Comparison of ENCODE assay signal across 19 mouse cellular contexts in the genomic region with DNA sequence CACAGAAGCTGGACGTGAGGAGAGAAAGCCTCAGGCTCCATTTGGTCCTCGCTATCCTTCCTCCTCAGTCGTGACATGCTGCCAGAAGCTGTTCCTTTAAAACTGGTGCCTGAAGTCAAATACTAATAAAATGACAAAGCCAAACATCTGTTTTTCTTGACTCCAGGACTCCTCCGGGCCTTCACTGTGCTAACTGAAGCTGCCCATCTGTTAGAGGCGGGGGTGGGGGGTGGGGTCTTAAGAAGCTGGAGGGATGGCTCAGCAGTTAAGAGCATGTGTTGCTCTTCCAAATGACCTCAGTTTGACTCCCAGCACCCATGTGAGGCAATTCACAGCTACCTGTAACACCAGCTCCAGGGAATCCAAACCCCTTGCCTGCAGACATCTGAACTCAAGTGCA. TPM values are rescaled to one million over a fixed set of nuclear protein-coding genes. Genes with fewer than 3 reads are reported as not detected.
DNase-seq lines count a peak whose midpoint lies in the region; ATAC-seq lines count a peak whose summit lies in the region.
"Had no signal": no experiment of that assay in that cellular context is flagged by ENCODE, and none has a peak within 500 bp of the region (broad histone marks: within the 10 kb centered on the region; RNA-seq: fewer than 3 reads in every experiment).

No protein-coding gene starts in this region.

- H3K27ac ChIP-seq in heart, embryonic 12.5 days (ENCODE audit: poor library complexity, severe bottlenecking), result no peak overlapping the region
- H3K27ac ChIP-seq in limb, embryonic 11.5 days (replicated peaks; ENCODE audit: low read depth, low read length), result no peak overlapping the region
- H3K27ac ChIP-seq in limb, embryonic 10.5 days, result no peak overlapping the region
- H3K27ac ChIP-seq in intestine, embryonic 16.5 days (ENCODE audit: low read length), result no peak overlapping the region
- H3K27ac ChIP-seq: heart, embryonic 15.5 days; kidney, embryonic 15.5 days; left cerebral cortex, adult 2 months had no signal

- H3K4me2 ChIP-seq in heart, embryonic 12.5 days, result no peak overlapping the region
- no peak overlapping the region for H3K4me2 ChIP-seq in limb, embryonic 11.5 days (ENCODE audit: low read depth, severe bottlenecking)
- no peak overlapping the region for H3K4me2 ChIP-seq in intestine, embryonic 16.5 days (ENCODE audit: low read depth, low read length)
- H3K4me2 ChIP-seq: heart, embryonic 15.5 days; kidney, embryonic 15.5 days had no signal

- no peak for ATAC-seq in heart, embryonic 12.5 days (ENCODE audit: insufficient number of reproducible peaks, low FRiP score)
- peak; percentile 47; the same call in 1 of the 2 replicates for ATAC-seq in limb, embryonic 11.5 days (ENCODE audit: insufficient number of reproducible peaks, low FRiP score, low TSS enrichment, low read depth)
- ATAC-seq in intestine, embryonic 16.5 days, result peak; percentile 42; the same call in 1 of the 2 replicates
- ATAC-seq: forebrain, postnatal 0 days; liver, postnatal 0 days had no signal

- no peaks in the 10 kb centered on the region for H3K27me3 ChIP-seq in heart, embryonic 12.5 days (replicated peaks)
- no peaks in the 10 kb centered on the region for H3K27me3 ChIP-seq in limb, embryonic 11.5 days (ENCODE audit: control insufficient read depth, insufficient read depth, low read length)
- peaks cover 16% of the 10 kb centered on the region; the same call in 1 of the 2 replicates for H3K27me3 ChIP-seq in limb, embryonic 10.5 days (ENCODE audit: low read depth, poor library complexity, severe bottlenecking)
- H3K27me3 ChIP-seq in intestine, embryonic 16.5 days (replicated peaks; ENCODE audit: control insufficient read depth, insufficient read depth, low read length), result no peaks in the 10 kb centered on the region
- H3K27me3 ChIP-seq: heart, embryonic 15.5 days; kidney, embryonic 15.5 days had no signal

- no peaks in the 10 kb centered on the region for H3K36me3 ChIP-seq in heart, embryonic 12.5 days
- no peaks in the 10 kb centered on the region for H3K36me3 ChIP-seq in limb, embryonic 11.5 days (ENCODE audit: control insufficient read depth, insufficient read depth, low read length)
- H3K36me3 ChIP-seq in limb, embryonic 10.5 days, result no peaks in the 10 kb centered on the region
- H3K36me3 ChIP-seq in intestine, embryonic 16.5 days (ENCODE audit: control insufficient read depth, insufficient read depth, low read length), result no peaks in the 10 kb centered on the region
- H3K36me3 ChIP-seq: heart, embryonic 15.5 days; kidney, embryonic 15.5 days had no signal

- no peak overlapping the region for H3K4me3 ChIP-seq in heart, embryonic 12.5 days
- no peak overlapping the region for H3K4me3 ChIP-seq in limb, embryonic 11.5 days (ENCODE audit: low read depth, low read length)
- no peak overlapping the region for H3K4me3 ChIP-seq in limb, embryonic 10.5 days
- H3K4me3 ChIP-seq in intestine, embryonic 16.5 days (ENCODE audit: low read length), result no peak overlapping the region
- H3K4me3 ChIP-seq: heart, embryonic 15.5 days; kidney, embryonic 15.5 days; left cerebral cortex, adult 2 months had no signal

- H3K9me3 ChIP-seq in heart, embryonic 12.5 days (replicated peaks), result peaks cover 5% of the 10 kb centered on the region; the same call in 1 of the 2 replicates
- H3K9me3 ChIP-seq in limb, embryonic 11.5 days (ENCODE audit: control insufficient read depth, low read length), result no peaks in the 10 kb centered on the region
- no peaks in the 10 kb centered on the region for H3K9me3 ChIP-seq in limb, embryonic 10.5 days (replicated peaks)
- no peaks in the 10 kb centered on the region for H3K9me3 ChIP-seq in intestine, embryonic 16.5 days (ENCODE audit: control insufficient read depth, low read length)
- H3K9me3 ChIP-seq: heart, embryonic 15.5 days; kidney, embryonic 15.5 days had no signal

- H3K4me1 ChIP-seq in heart, embryonic 12.5 days (replicated peaks), result no peaks in the 10 kb centered on the region
- H3K4me1 ChIP-seq in limb, embryonic 11.5 days (ENCODE audit: control insufficient read depth, insufficient read depth, low read length), result 0 out of 2 replicates have a peak, but pooled peaks cover 3% of the 10 kb centered on the region
- H3K4me1 ChIP-seq in limb, embryonic 10.5 days, result peaks cover 13% of the 10 kb centered on the region
- no peaks in the 10 kb centered on the region for H3K4me1 ChIP-seq in intestine, embryonic 16.5 days (ENCODE audit: control insufficient read depth, insufficient read depth, low read length)
- H3K4me1 ChIP-seq: heart, embryonic 15.5 days had no signal

- DNase-seq in heart, adult 11 months, result peak; percentile 90
- DNase-seq in limb, embryonic 11.5 days (ENCODE audit: low spot score), result no peak
- no peak for DNase-seq in limb, embryonic 10.5 days (ENCODE audit: low spot score)
- peak; percentile 33 for DNase-seq in embryo, embryonic 10.5 days (ENCODE audit: low spot score)
- DNase-seq in frontal cortex, adult 2 months (ENCODE audit: extremely low spot score in 1 of 2, low spot score in 1 of 2), result no peak
- DNase-seq in adrenal gland, postnatal 36 days, result no peak
- DNase-seq: B cell, adult 2 months; cerebellum, adult 9-10 months; forebrain, postnatal 0 days; liver, postnatal 0 days; midbrain, embryonic 14.5 days; right cerebral cortex, postnatal 25 days had no signal

- 51% methylated on average over 5 of the region's 5 CpGs for WGBS in heart, embryonic 12.5 days
- 11% methylated on average over 5 of the region's 5 CpGs for WGBS in limb, embryonic 11.5 days
- 12% methylated on average over 5 of the region's 5 CpGs for whole genome bisulfite sequencing in limb, embryonic 10.5 days
- 37% methylated on average over 5 of the region's 5 CpGs for WGBS in intestine, embryonic 16.5 days

- no peak overlapping the region for H3K9ac ChIP-seq in heart, embryonic 12.5 days
- H3K9ac ChIP-seq in limb, embryonic 11.5 days (ENCODE audit: low read length), result no peak overlapping the region
- no peak overlapping the region for H3K9ac ChIP-seq in intestine, embryonic 16.5 days (ENCODE audit: low read depth, low read length)
- H3K9ac ChIP-seq: forebrain, postnatal 0 days; heart, embryonic 15.5 days; kidney, embryonic 15.5 days; liver, postnatal 0 days had no signal

RNA-seq across cellular contexts. Expression of a gene that starts 25.3 kb away (rescaled TPM):
- polyA plus RNA-seq in heart, embryonic 12.5 days (2016; fragmentation: Nextera tagmentation; extraction: Ambion mirVana), result not detected in 2 replicates
- polyA plus RNA-seq in limb, embryonic 11.5 days (2014; fragmentation: Nextera tagmentation; extraction: Ambion mirVana), result not detected in 2 replicates
- not detected in 2 replicates for polyA plus RNA-seq in limb, embryonic 10.5 days (2016; fragmentation: Nextera tagmentation; extraction: Ambion mirVana)
- not detected in 2 replicates for polyA plus RNA-seq in intestine, embryonic 16.5 days (2015; fragmentation: Nextera tagmentation; extraction: Ambion mirVana)
- polyA plus RNA-seq in frontal cortex, adult 2 months (2012; rRNA removed), result not detected in 2 replicates
- not detected for total RNA-seq in adrenal gland, postnatal 36 days (2021)
- total RNA-seq: forebrain, postnatal 0 days; left cerebral cortex, adult 2 months; MEL had no signal
- polyA plus RNA-seq: forebrain, postnatal 0 days; heart, embryonic 15.5 days; kidney, embryonic 15.5 days; liver, postnatal 0 days; midbrain, embryonic 14.5 days; neural tube, embryonic 14.5 days had no signal

RNA-seq across cellular contexts. Expression of a gene that starts 39.7 kb away (rescaled TPM):
- polyA plus RNA-seq in heart, embryonic 12.5 days (2016; fragmentation: Nextera tagmentation; extraction: Ambion mirVana), result 2.6 and 3.4 TPM in 2 replicates
- polyA plus RNA-seq in limb, embryonic 11.5 days (2014; fragmentation: Nextera tagmentation; extraction: Ambion mirVana), result 1.1 and 1.6 TPM in 2 replicates
- 1.1 and 2.2 TPM in 2 replicates for polyA plus RNA-seq in limb, embryonic 10.5 days (2016; fragmentation: Nextera tagmentation; extraction: Ambion mirVana)
- polyA plus RNA-seq in intestine, embryonic 16.5 days (2015; fragmentation: Nextera tagmentation; extraction: Ambion mirVana), result 6.0 and 7.2 TPM in 2 replicates
- 2.1 and 2.2 TPM in 2 replicates for polyA plus RNA-seq in frontal cortex, adult 2 months (2012; rRNA removed)
- 1 to 10 TPM; 2.3 to 2.4 TPM for total RNA-seq in adrenal gland, postnatal 36 days (2021)

RNA-seq across cellular contexts. Expression of a gene that starts 58.5 kb away (rescaled TPM):
- polyA plus RNA-seq in heart, embryonic 12.5 days (2016; fragmentation: Nextera tagmentation; extraction: Ambion mirVana), result not detected in 2 replicates
- polyA plus RNA-seq in limb, embryonic 11.5 days (2014; fragmentation: Nextera tagmentation; extraction: Ambion mirVana), result not detected in 2 replicates
- not detected in 2 replicates for polyA plus RNA-seq in limb, embryonic 10.5 days (2016; fragmentation: Nextera tagmentation; extraction: Ambion mirVana)
- not detected in 2 replicates for polyA plus RNA-seq in intestine, embryonic 16.5 days (2015; fragmentation: Nextera tagmentation; extraction: Ambion mirVana)
- polyA plus RNA-seq in frontal cortex, adult 2 months (2012; rRNA removed), result 0.06 TPM in 1 of 2 replicates, not detected in the other
- not detected for total RNA-seq in adrenal gland, postnatal 36 days (2021)
- total RNA-seq: forebrain, postnatal 0 days; left cerebral cortex, adult 2 months; MEL had no signal
- polyA plus RNA-seq: forebrain, postnatal 0 days; heart, embryonic 15.5 days; kidney, embryonic 15.5 days; liver, postnatal 0 days; midbrain, embryonic 14.5 days; neural tube, embryonic 14.5 days had no signal

Comparison
In these comparisons a context has a peak if more than half of its experiments do, and no peak if none do; other contexts are left out.
1. DNase-seq: peak in heart, adult 11 months (single experiment) and embryo, embryonic 10.5 days (single experiment); none in limb, embryonic 11.5 days (single experiment), limb, embryonic 10.5 days (single experiment), frontal cortex, adult 2 months (0 of 2) and adrenal gland, postnatal 36 days (0 of 2).